Comparison of ENCODE assay signal across 21 mouse cellular contexts in genomic region chr8:56521051-56521450, GRCm38 (mm10). TPM values are rescaled to one million over a fixed set of nuclear protein-coding genes. Genes with fewer than 3 reads are reported as not detected.
DNase-seq lines count a peak whose midpoint lies in the region; ATAC-seq and TF ChIP-seq lines count a peak whose summit lies in the region.
"Had no signal": no experiment of that assay in that cellular context is flagged by ENCODE, and none has a peak within 500 bp of the region (broad histone marks: within the 10 kb centered on the region; RNA-seq: fewer than 3 reads in every experiment).

No protein-coding gene starts in this region.

- H3K4me3 ChIP-seq in liver, postnatal 0 days (ENCODE audit: low read depth, low read length), result no peak overlapping the region
- H3K4me3 ChIP-seq in E14TG2a.4 (replicated peaks; ENCODE audit: low read length), result no peak overlapping the region
- no peak overlapping the region for H3K4me3 ChIP-seq in embryonic facial prominence, embryonic 10.5 days
- H3K4me3 ChIP-seq: embryonic facial prominence, embryonic 12.5 days; heart, embryonic 15.5 days; hindbrain, embryonic 15.5 days; limb, embryonic 15.5 days had no signal

- 60% methylated on average over 4 of the region's 4 CpGs for WGBS in liver, postnatal 0 days (ENCODE audit: insufficient replicate concordance)
- 78% methylated on average over 4 of the region's 4 CpGs for WGBS in embryonic facial prominence, embryonic 10.5 days

- H3K4me2 ChIP-seq in liver, postnatal 0 days (ENCODE audit: low read depth, low read length), result no peak overlapping the region
- H3K4me2 ChIP-seq: embryonic facial prominence, embryonic 12.5 days; heart, embryonic 15.5 days; hindbrain, embryonic 15.5 days; limb, embryonic 15.5 days had no signal

- no peaks in the 10 kb centered on the region for H3K27me3 ChIP-seq in liver, postnatal 0 days (ENCODE audit: insufficient read depth, low read length)
- H3K27me3 ChIP-seq in E14TG2a.4 (ENCODE audit: insufficient read depth, low read length), result no peaks in the 10 kb centered on the region
- no peaks in the 10 kb centered on the region for H3K27me3 ChIP-seq in embryonic facial prominence, embryonic 10.5 days (replicated peaks; ENCODE audit: low read depth, poor library complexity, severe bottlenecking)
- H3K27me3 ChIP-seq: embryonic facial prominence, embryonic 12.5 days; heart, embryonic 15.5 days; hindbrain, embryonic 15.5 days; limb, embryonic 15.5 days had no signal

- H3K27ac ChIP-seq in liver, postnatal 0 days (ENCODE audit: low read depth), result no peak overlapping the region
- no peak overlapping the region for H3K27ac ChIP-seq in embryonic facial prominence, embryonic 10.5 days (replicated peaks)
- H3K27ac ChIP-seq: embryonic facial prominence, embryonic 12.5 days; heart, embryonic 15.5 days; hindbrain, embryonic 15.5 days; limb, embryonic 15.5 days had no signal

- no peak for ATAC-seq in liver, postnatal 0 days

- peak; percentile 74 for DNase-seq in heart, adult 11 months
- no peak for DNase-seq in heart, postnatal 4 days
- DNase-seq in liver, postnatal 0 days, result no peak
- DNase-seq in liver, result no peak
- DNase-seq in embryonic facial prominence, embryonic 10.5 days (ENCODE audit: low spot score), result peak; percentile 11
- DNase-seq in embryo, embryonic 10.5 days (ENCODE audit: low spot score), result no peak
- no peak for DNase-seq in T-cell, adult 2 months (ENCODE audit: low spot score)
- DNase-seq: cerebellum, adult 11 months; cerebellum, postnatal 10 days; gastrocnemius, postnatal 36 days; heart, postnatal 36 days; left cerebral cortex, postnatal 4 days; lung, adult 18-20 months; lung, postnatal 4 days; right cerebral cortex, postnatal 14 days; thymus, postnatal 14 days had no signal

- no peak overlapping the region for H3K9ac ChIP-seq in liver, postnatal 0 days (replicated peaks)
- H3K9ac ChIP-seq: embryonic facial prominence, embryonic 12.5 days; heart, embryonic 15.5 days; hindbrain, embryonic 15.5 days; limb, embryonic 15.5 days had no signal

- H3K9me3 ChIP-seq in liver, postnatal 0 days (ENCODE audit: low read length), result no peaks in the 10 kb centered on the region
- H3K9me3 ChIP-seq in E14TG2a.4 (ENCODE audit: low read length), result no peaks in the 10 kb centered on the region
- H3K9me3 ChIP-seq in embryonic facial prominence, embryonic 10.5 days, result no peaks in the 10 kb centered on the region
- H3K9me3 ChIP-seq: embryonic facial prominence, embryonic 12.5 days; heart, embryonic 15.5 days; hindbrain, embryonic 15.5 days; limb, embryonic 15.5 days had no signal

- TF ChIP-seq EP300 in liver, postnatal 0 days (IDR thresholded peaks at IDR 0.05; ENCODE audit: low read depth), result no peak

- H3K4me1 ChIP-seq in liver, postnatal 0 days (ENCODE audit: insufficient read depth), result no peaks in the 10 kb centered on the region
- no peaks in the 10 kb centered on the region for H3K4me1 ChIP-seq in E14TG2a.4 (replicated peaks; ENCODE audit: low read depth, low read length)
- no peaks in the 10 kb centered on the region for H3K4me1 ChIP-seq in embryonic facial prominence, embryonic 10.5 days
- H3K4me1 ChIP-seq: embryonic facial prominence, embryonic 12.5 days; heart, embryonic 15.5 days; hindbrain, embryonic 15.5 days; limb, embryonic 15.5 days had no signal

- no peaks in the 10 kb centered on the region for H3K36me3 ChIP-seq in liver, postnatal 0 days (replicated peaks; ENCODE audit: insufficient read depth, low read length)
- H3K36me3 ChIP-seq in E14TG2a.4 (ENCODE audit: insufficient read depth, low read length), result no peaks in the 10 kb centered on the region
- no peaks in the 10 kb centered on the region for H3K36me3 ChIP-seq in embryonic facial prominence, embryonic 10.5 days (replicated peaks)
- H3K36me3 ChIP-seq: embryonic facial prominence, embryonic 12.5 days; heart, embryonic 15.5 days; hindbrain, embryonic 15.5 days; limb, embryonic 15.5 days had no signal

- TF ChIP-seq CTCF in liver, postnatal 0 days (IDR thresholded peaks at IDR 0.05; ENCODE audit: low read depth), result peak; percentile 17; the same call in 1 of the 2 replicates
- peak; percentile 17 for TF ChIP-seq CTCF in E14TG2a.4 (conservative IDR thresholded peaks at IDR 0.05; ENCODE audit: low read length)

RNA-seq across cellular contexts. Expression of gene Cep44, which starts 29.8 kb away (rescaled TPM):
- 10 to 100 TPM; 18.7 to 22.1 TPM for total RNA-seq in heart, postnatal 4 days (2021)
- 17.8 TPM in 2 replicates for polyA plus RNA-seq in liver, postnatal 0 days (2015; fragmentation: Nextera tagmentation; extraction: Ambion mirVana)
- 35.3 and 39.6 TPM in 2 replicates for polyA plus RNA-seq in embryonic facial prominence, embryonic 10.5 days (2016; fragmentation: Nextera tagmentation; extraction: Ambion mirVana)

RNA-seq across cellular contexts. Expression of gene Fbxo8, which starts 29.8 kb away (rescaled TPM):
- 10 to 100 TPM; 33.5 to 33.8 TPM for total RNA-seq in heart, postnatal 4 days (2021)
- polyA plus RNA-seq in liver, postnatal 0 days (2015; fragmentation: Nextera tagmentation; extraction: Ambion mirVana), result 48.3 and 55.3 TPM in 2 replicates
- 29.1 and 30.0 TPM in 2 replicates for polyA plus RNA-seq in embryonic facial prominence, embryonic 10.5 days (2016; fragmentation: Nextera tagmentation; extraction: Ambion mirVana)

Comparison
In these comparisons a context has a peak if more than half of its experiments do, and no peak if none do; other contexts are left out.
1. DNase-seq: peak in heart, adult 11 months (single experiment) and embryonic facial prominence, embryonic 10.5 days (single experiment); none in heart, postnatal 4 days (single experiment), liver, postnatal 0 days (single experiment), liver (single experiment), embryo, embryonic 10.5 days (single experiment) and T-cell, adult 2 months (single experiment).